Mouse (Mus musculus): ENCODE data around the gene Ankrd13b. TPM values are rescaled to one million over a fixed set of nuclear protein-coding genes. Genes with fewer than 3 reads are reported as not detected.
A peak's percentile ranks its signal among the peaks of the same experiment; 100 is the strongest.

Gene Ankrd13b
- total RNA-seq, 2 experiments from 2014 or later, result 149 to 152 TPM

DNA sequence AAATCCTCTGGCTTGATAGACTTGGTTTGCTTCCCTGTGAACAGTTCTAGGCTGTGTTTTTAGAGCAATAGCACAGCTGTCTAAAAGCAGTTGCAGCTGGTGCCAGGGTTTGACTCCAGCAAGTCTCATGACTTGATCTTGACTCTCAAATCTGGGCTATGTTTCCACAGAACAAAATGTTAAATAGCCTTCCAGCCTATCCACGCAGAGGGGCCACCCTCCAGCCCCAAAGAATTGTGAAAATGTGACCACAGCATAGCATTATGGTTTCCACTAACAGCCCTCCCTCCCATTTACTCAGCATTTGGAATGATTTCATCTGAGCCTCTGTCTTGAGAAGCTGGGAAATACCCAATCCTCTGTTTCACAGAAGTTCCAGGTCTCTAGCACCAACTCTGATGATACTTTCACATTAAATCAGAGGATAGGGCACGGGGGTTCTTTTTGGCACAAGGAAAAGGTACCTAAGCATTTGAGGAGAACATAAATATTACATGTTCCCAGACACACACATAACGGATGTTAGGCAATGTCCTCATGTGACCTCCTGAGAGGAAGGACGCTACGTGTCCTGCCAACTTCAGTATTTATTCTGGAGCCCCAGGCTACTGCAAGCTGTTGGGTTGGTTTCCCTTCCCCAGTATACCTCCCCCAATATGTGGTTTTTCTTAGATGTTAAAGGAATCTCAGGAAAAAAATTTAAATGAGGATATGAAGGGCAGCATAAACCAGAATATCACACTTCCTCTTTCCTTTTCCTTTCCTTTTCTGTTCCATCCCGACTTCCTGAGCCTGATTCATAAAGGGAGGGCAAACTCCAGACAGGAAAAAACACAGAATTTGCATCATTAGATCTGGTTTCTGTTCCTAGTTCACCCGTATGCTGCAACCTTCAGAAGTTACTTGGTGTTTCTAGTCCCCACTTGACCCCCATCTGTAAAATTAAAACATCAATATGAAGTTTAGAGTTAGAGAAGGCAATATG lies 47.0 kb downstream of the Ankrd13b start:
- DNase-seq (ENCODE audit: extremely low spot score in 1 of 2, low spot score in 2 of 2), result peak in 1 of 2 experiments; percentile 51
- intact Hi-C loops (cut with DNase I), result loop anchor here (5.0 kb wide), 1 partner anchor 225 kb away; the partner anchor contains the start of gene Ssh2

DNA sequence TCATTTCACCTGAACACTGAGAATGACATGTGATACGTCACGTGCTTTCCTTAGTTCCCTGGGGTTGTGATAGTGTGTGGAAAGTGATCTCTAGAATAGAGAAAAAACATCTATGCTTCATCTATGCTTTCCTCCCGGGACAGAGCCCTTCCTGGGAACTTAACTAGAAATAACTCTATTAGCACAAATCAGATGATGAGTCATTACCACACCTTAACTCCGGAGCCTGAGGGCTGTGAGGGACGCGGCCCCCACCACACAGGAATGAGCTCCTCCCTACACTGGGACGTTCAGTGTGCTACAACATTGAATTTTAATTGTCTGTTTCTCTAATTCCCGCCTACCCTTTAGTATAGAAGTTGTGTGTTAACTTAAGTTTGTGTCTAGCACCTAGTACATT lies 48.5 kb downstream of the Ankrd13b start:
- intact Hi-C loops (cut with DNase I), result loop anchor here (5.0 kb wide), 1 partner anchor 224 kb away; the partner anchor contains the start of gene Ssh2
- DNase-seq (ENCODE audit: extremely low spot score in 1 of 2, low spot score in 2 of 2), result no peak

GRCm38 (mm10) chr11:77440081-77440480 lies 49.4 kb downstream of the Ankrd13b start:
- intact Hi-C loops (cut with DNase I), result loop anchor here (5.0 kb wide), 1 partner anchor 223 kb away; the partner anchor contains the start of gene Ssh2

GRCm38 (mm10) chr11:77437026-77437425 lies 52.5 kb downstream of the Ankrd13b start:
- intact Hi-C loops (cut with DNase I), result no loop called here
- no peak for DNase-seq (ENCODE audit: extremely low spot score in 1 of 2, low spot score in 2 of 2)

More at GRCm38 (mm10) chr11:77440081-77440480, 49.4 kb downstream of the Ankrd13b start:
- DNase-seq (ENCODE audit: extremely low spot score in 1 of 2, low spot score in 2 of 2), result peak in 1 of 2 experiments; percentile 26

DNA sequence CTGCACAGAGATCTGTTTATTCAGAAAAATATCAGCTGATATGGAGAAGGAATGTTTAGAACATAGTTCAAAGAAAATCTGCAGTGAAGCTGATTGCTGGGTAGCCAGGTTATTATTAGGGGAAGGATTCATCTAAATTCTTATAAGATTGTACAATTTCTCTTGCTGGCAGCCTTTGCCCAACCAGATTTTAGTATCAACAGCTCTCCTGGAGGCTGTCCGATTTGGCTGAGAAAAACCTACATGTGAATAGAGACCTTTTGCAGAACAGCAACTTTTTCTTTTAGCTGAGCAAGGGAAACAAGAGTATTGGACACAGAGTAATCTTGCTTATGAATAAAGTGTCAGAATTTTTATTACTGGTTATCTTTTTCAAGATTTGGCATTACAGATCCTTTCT lies 61.0 kb downstream of the Ankrd13b start:
- intact Hi-C loops (cut with DNase I), result no loop called here
- no peak for DNase-seq (ENCODE audit: extremely low spot score in 1 of 2, low spot score in 2 of 2)

- intact Hi-C loops (cut with DNase I), result no loop called here
- DNase-seq (ENCODE audit: extremely low spot score in 1 of 2, low spot score in 2 of 2), result no peak
Observed at GRCm38 (mm10) chr11:77423175-77423859, 66.2 kb downstream of the Ankrd13b start.

Other genes with a start within 250 kb of the Ankrd13b start
- 10 to 100 TPM; 18.4 to 21.1 TPM for gene Coro6, start 27.3 kb downstream of the Ankrd13b start, total RNA-seq (2021)
- 100 to 1,000 TPM; 138 to 142 TPM for gene Git1, start 3.9 kb upstream of the Ankrd13b start, total RNA-seq (2021)
- 1 to 10 TPM in 1 of 2 experiments, under 1 TPM in 1; 0.85 to 1.7 TPM for gene Abhd15, start 25.4 kb upstream of the Ankrd13b start, total RNA-seq (2021)
- 1 to 10 TPM; 3.3 to 3.8 TPM for gene Trp53i13, start 26.3 kb upstream of the Ankrd13b start, total RNA-seq (2021)
- gene Gm10392, start 29.5 kb upstream of the Ankrd13b start, total RNA-seq (2021), result not detected
- gene Taok1, start 118.1 kb upstream of the Ankrd13b start, total RNA-seq (2021), result 100 to 1,000 TPM; 109 to 111 TPM
- 10 to 100 TPM; 74.9 to 80.8 TPM for gene Nufip2, start 196.5 kb upstream of the Ankrd13b start, total RNA-seq (2021)
- gene Cryba1, start 235.6 kb upstream of the Ankrd13b start, total RNA-seq (2021), result not detected